Mouse (Mus musculus) cortical plate, adult 2 months (tissue): Measurements from ENCODE around the gene Rgr. TPM values are rescaled to one million over a fixed set of nuclear protein-coding genes. Genes with fewer than 3 reads are reported as not detected.
A peak's percentile ranks its signal among the peaks of the same experiment; 100 is the strongest.

Experiments used
- H3K27ac ChIP-seq: fragments of 200-500 bp; 2 replicates; pipeline ENCODE4 v1.5.1; 2012; ENCODE audit warnings: low read length, control low read depth, inconsistent platforms; ENCODE audit not compliant: insufficient read depth
- H3K4me1 ChIP-seq: fragments of 200-500 bp; 2 replicates; pipeline ENCODE4 v1.6.1; 2011; ENCODE audit warnings: low read length; ENCODE audit not compliant: control insufficient read depth, insufficient read depth
- H3K4me3 ChIP-seq: fragments of 200-500 bp; 2 replicates; pipeline ENCODE4 v1.5.1; 2011; ENCODE audit warnings: mild to moderate bottlenecking, low read length, control low read depth; ENCODE audit not compliant: insufficient read depth
- CTCF ChIP-seq: fragments of 200-500 bp; IDR thresholded peaks from 2 replicates; pipeline ENCODE4 v1.5.1; 2011; ENCODE audit warnings: mild to moderate bottlenecking, control low read depth, low read length; ENCODE audit not compliant: insufficient read depth; ENCODE audit errors: extremely low read depth
- POLR2A ChIP-seq: fragments of 200-500 bp; IDR thresholded peaks from 2 replicates; pipeline ENCODE4 v1.6.1; 2011; ENCODE audit warnings: mild to moderate bottlenecking, low read length, control low read depth; ENCODE audit not compliant: insufficient read depth; ENCODE audit errors: extremely low read depth
- polyA plus RNA-seq: library from polyadenylated mRNA; depleted of rRNA; stranded (reverse); fragments of >200 nt; gene quantifications from 2 replicates; pipeline ENCODE4 v1.2.3, GENCODE M21; 2012; rRNA removed

Rgr gene
- polyA plus RNA-seq: 0.02 TPM in 1 of 2 replicates, not detected in the other

DNA sequence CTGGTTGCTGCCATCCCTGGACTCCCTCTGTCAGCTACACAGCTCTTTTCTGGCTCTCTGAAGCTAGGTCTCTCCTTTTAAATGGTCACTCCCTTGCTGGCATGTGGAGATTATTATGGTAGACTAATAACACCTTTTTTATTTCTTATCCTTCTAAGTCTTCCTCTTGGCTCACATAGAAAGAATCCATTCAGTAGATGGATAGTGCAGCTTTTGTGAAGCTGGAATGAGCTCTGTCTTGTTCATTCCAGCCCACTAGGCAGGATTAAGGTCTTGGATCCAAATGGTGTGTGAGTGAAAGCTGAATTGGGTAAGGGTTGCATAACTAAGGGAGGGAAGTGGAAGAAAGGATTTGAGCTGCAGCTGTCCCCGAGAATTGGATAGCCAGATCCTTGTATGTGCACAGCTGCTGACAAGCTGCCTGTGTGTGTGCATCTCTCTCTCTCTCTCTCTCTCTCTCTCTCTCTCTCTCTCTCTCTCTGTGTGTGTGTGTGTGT is at the start of gene Rgr:
Rgr (minus strand) TSS at position 51 of the 497 bp plus-strand sequence.
- Histone ChIP-seq H3K4me3 (no peak within 1 kb of the TSS), H3K4me1 (no peaks in the 10 kb centered on the region), H3K27ac (no peak within 1 kb of the TSS)
- TF ChIP-seq POLR2A (no peak), CTCF (no peak)

- no peak for TF ChIP-seq POLR2A
- Histone ChIP-seq H3K27ac (no peak within 1 kb of the TSS), H3K4me3 (peak within 1 kb of the TSS; percentile 27), H3K4me1 (no peaks in the 10 kb centered on the region; the same call in 1 of the 2 replicates)
Measured at GRCm38 (mm10) chr14:37097956-37098530, 49.3 kb upstream of the Rgr start, which contains the start of gene Cdhr1. Gene Cdhr1, minus strand, starts transcription at chr14:37098347.

GRCm38 (mm10) chr14:37095556-37095955 is 46.8 kb upstream of the Rgr start:
- no peak overlapping the region for H3K27ac ChIP-seq
- TF ChIP-seq POLR2A (no peak), CTCF (no peak)
- no peak overlapping the region for H3K4me3 ChIP-seq
- H3K4me1 ChIP-seq: no peaks in the 10 kb centered on the region; the same call in 1 of the 2 replicates

GRCm38 (mm10) chr14:37094436-37094835 is 45.7 kb upstream of the Rgr start:
- Histone ChIP-seq H3K27ac (no peak overlapping the region), H3K4me3 (no peak overlapping the region), H3K4me1 (no peaks in the 10 kb centered on the region; the same call in 1 of the 2 replicates)
- TF ChIP-seq POLR2A (no peak), CTCF (no peak)

DNA sequence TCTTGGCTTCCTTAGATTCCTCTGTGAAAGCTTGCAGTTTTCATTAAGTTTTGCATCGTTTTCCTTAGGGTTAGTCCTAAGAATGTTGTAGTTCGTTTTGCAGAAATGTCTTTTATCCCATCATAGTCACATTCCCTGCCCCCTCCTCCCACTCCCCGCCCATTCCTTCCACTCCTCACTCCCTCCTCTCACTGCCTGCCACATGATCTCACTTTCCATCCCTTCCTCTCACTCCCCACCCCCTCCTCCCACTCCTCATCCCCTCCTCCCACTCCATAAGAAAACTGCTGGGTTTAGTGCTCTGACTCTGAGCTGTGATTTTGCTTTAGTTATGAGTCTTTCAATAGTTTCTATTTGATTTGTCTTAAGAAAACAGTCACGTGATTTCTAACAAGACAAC is 35.0 kb upstream of the Rgr start:
- H3K27ac ChIP-seq: no peak overlapping the region
- TF ChIP-seq POLR2A (no peak), CTCF (no peak)

GRCm38 (mm10) chr14:37080724-37081123 is 32.0 kb upstream of the Rgr start:
- TF ChIP-seq POLR2A (no peak), CTCF (no peak)
- Histone ChIP-seq H3K27ac (no peak overlapping the region), H3K4me1 (no peaks in the 10 kb centered on the region)

More for the DNA sequence above, 35.0 kb upstream of the Rgr start:
- Histone ChIP-seq H3K4me1 (no peaks in the 10 kb centered on the region), H3K4me3 (no peak overlapping the region)

DNA sequence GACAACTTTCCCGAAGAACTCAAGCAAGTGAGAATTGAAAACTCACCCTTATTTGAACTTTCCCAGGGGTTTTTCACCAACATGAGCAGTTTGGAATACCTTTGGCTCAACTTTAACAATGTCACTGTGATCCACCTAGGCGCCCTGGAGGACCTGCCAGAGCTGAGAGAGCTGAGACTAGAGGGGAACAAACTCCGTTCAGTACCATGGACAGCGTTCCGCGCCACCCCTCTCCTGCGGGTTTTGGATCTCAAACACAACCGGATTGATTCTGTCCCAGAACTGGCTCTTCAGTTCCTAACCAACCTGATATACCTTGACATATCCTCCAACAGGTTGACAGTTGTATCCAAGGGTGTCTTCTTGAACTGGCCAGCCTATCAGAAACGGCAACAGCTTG is 19.8 kb upstream of the Rgr start:
- Histone ChIP-seq H3K4me1 (no peaks in the 10 kb centered on the region), H3K4me3 (no peak overlapping the region), H3K27ac (no peak overlapping the region)
- TF ChIP-seq CTCF (no peak), POLR2A (no peak)

More at GRCm38 (mm10) chr14:37080724-37081123, 32.0 kb upstream of the Rgr start:
- H3K4me3 ChIP-seq: no peak overlapping the region

DNA sequence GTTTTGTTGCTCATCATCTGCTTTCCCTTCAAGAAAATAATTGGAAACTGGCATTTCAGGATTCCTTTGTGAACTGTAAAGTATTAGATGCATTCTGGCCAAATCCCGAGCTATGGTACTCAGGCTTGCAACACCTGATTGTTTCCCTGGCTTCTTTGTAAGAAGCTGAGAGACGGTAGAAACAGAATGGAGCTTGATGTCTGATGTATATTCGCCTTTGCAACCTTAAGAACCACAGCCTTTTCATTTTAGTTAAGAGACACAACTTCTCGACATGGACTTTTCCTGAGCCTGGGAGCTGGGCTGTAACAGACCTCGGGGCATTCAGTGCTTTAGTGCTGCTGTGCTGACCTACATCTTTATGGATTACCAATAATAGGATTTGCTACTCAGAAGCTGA is 18.9 kb upstream of the Rgr start, which contains the start of gene Lrit2:
Lrit2 (plus strand) TSS at position 301 of the 400 bp plus-strand sequence.
- no peak within 1 kb of the TSS for H3K4me3 ChIP-seq
- no peaks in the 10 kb centered on the region for H3K4me1 ChIP-seq
- H3K27ac ChIP-seq: no peak within 1 kb of the TSS
- TF ChIP-seq POLR2A (no peak), CTCF (no peak)

DNA sequence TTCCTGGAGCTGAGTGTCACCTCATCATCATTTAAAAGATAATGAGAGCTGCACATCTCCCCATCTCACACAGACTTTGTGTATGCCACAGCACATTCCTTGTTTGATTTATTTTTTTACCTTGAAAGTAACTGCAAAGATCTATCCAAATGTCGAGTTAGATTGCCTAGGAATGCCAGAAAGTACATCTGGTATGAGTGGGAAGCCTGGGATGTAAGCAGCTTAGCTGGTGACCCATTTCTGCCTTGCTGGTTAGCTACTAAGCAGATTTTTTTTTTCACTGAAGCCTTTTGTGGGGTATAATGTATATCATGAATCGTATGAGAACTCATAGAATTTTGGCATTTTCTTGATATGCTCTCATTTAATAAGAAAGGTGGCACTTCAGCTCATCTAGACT is 17.9 kb upstream of the Rgr start:
- Histone ChIP-seq H3K4me3 (no peak overlapping the region), H3K27ac (no peak overlapping the region), H3K4me1 (no peaks in the 10 kb centered on the region)
- no peak for TF ChIP-seq POLR2A
- no peak for TF ChIP-seq CTCF

- Histone ChIP-seq H3K27ac (no peak overlapping the region), H3K4me1 (no peaks in the 10 kb centered on the region), H3K4me3 (no peak overlapping the region)
- TF ChIP-seq POLR2A (no peak), CTCF (0 out of 2 replicates have a peak, but pooled peaks have one; percentile 12)
Measured at GRCm38 (mm10) chr14:37064849-37065248, 16.1 kb upstream of the Rgr start.
